Comparison of ENCODE assay signal across 1 mouse cellular context in the genomic region with DNA sequence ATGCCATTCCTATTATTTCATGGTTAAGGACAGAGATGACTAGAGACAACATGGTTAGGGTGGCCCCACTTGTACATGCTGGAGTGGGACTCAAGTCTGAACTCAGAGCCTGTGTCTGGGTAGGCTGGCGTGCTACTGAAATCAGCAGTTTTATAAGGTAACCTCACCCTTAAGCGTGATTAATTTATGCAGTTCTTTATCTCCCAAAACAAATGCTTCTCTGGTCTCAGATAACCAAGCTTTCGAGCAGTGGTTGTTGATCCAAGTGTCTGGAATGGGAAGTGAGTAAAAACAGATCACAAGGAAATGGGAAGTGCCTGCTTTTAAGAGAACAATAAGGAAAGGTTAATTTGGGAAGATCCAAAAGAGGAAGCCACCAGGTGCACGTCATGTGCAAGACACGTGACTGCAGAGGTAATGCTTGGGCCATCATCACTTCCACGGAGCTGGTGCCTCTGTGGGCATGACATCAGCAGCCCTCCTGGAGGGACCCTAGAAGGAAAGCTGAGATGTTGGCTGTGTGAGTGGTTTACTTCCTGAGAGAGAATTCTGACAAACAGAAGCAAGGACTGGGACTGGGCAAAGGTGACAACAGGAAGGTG.
TF ChIP-seq lines count a peak whose summit lies in the region.

No protein-coding gene starts in this region.

TF ChIP-seq in CH12.LX, 34 proteins besides CTCF, POLR2A, EP300 and RAD21:
- TF ChIP-seq BHLHE40 (IDR thresholded peaks at IDR 0.05; ENCODE audit: low read depth, low read length) (peak; percentile 84), USF2 (conservative IDR thresholded peaks at IDR 0.05; ENCODE audit: low read depth, low read length) (no peak)
